Mouse (Mus musculus) embryonic fibroblast, embryonic 13.5 days (primary cell): Measurements from ENCODE around the gene Lrrc26.

Experiments used
- CTCF ChIP-seq: IDR thresholded peaks from 2 replicates; pipeline ENCODE4 v1.5.1; 2011; ENCODE audit warnings: mild to moderate bottlenecking, control low read depth, low read length, moderate library complexity, borderline replicate concordance; ENCODE audit not compliant: insufficient read depth
- POLR2A ChIP-seq: IDR thresholded peaks from 2 replicates; pipeline ENCODE4 v1.6.1; 2011; ENCODE audit warnings: low read depth, mild to moderate bottlenecking, control low read depth, low read length, moderate library complexity

DNA sequence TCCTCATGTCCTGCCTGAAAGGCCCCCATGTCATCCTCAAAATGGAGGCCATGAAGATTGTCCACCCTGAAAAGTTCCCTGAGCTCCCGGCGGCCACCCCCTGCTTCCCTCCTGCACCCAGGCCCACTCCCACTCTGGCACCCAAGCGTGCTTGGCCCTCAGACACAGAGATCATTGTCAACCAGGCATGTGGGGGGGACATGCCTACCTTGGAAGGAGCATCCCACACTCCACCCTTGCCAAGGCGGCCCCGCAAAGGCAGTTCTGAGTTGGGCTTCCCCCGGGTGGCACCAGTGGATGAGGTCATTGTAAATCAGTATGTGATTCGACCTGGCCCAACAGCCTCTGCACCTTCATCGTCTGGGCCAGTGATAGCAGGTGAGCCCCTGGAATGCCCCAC, 46.4 kb upstream of the Lrrc26 start:
- no peak for TF ChIP-seq CTCF
- no peak for TF ChIP-seq POLR2A
